Mouse (Mus musculus) olfactory bulb, adult 2 months (tissue): ENCODE measurements around the gene Nmur2.

Experiments
- CTCF ChIP-seq: fragments of 200-500 bp; IDR thresholded peaks from 2 replicates; pipeline ENCODE4 v1.5.1; 2012; ENCODE audit warnings: low read depth, mild to moderate bottlenecking, low read length, moderate library complexity; ENCODE audit not compliant: insufficient read depth
- POLR2A ChIP-seq: fragments of 200-500 bp; IDR thresholded peaks from 2 replicates; pipeline ENCODE4 v1.6.1; 2012; ENCODE audit warnings: mild to moderate bottlenecking, low read depth, low read length, moderate library complexity; ENCODE audit not compliant: insufficient read depth

GRCm38 (mm10) chr11:56069658-56070057, 28.8 kb upstream of the Nmur2 start:
- TF ChIP-seq CTCF (no peak), POLR2A (no peak)
